Mouse (Mus musculus) heart, embryonic 11.5 days (tissue): ENCODE data around the gene Rnf150. TPM values are rescaled to one million over a fixed set of nuclear protein-coding genes. Genes with fewer than 3 reads are reported as not detected.

Experiments used
- ATAC-seq: fragments of 200-750 bp; cut with Nextera tagmentation; replicated peaks from 2 replicates; pipeline ENCODE4 v1.8.0; 2017; ENCODE audit warnings: moderate library complexity; ENCODE audit not compliant: insufficient number of reproducible peaks, low FRiP score, low TSS enrichment
- H3K27ac ChIP-seq: fragments of 300-500 bp; sonication (generic); 2 replicates; pipeline ENCODE4 v1.5.1; 2014; ENCODE audit warnings: mild to moderate bottlenecking, low read depth, low read length
- H3K27me3 ChIP-seq: fragments of 300-500 bp; sonication (generic); 2 replicates; pipeline ENCODE4 v1.6.1; 2014; ENCODE audit warnings: mild to moderate bottlenecking, low read length, mixed read lengths; ENCODE audit not compliant: control insufficient read depth, insufficient read depth
- H3K36me3 ChIP-seq: fragments of 300-500 bp; sonication (generic); 2 replicates; pipeline ENCODE4 v1.6.1; 2014; ENCODE audit warnings: mild to moderate bottlenecking, low read length, moderate library complexity, mixed read lengths; ENCODE audit not compliant: control insufficient read depth, insufficient read depth
- H3K4me1 ChIP-seq: fragments of 300-500 bp; sonication (generic); 2 replicates; pipeline ENCODE4 v1.6.1; 2014; ENCODE audit warnings: low read length; ENCODE audit not compliant: control insufficient read depth, insufficient read depth
- H3K4me2 ChIP-seq: fragments of 300-500 bp; sonication (generic); 2 replicates; pipeline ENCODE4 v1.6.1; 2014; ENCODE audit warnings: mild to moderate bottlenecking, moderate library complexity
- H3K4me3 ChIP-seq: fragments of 300-500 bp; sonication (generic); 2 replicates; pipeline ENCODE4 v1.5.1; 2014; ENCODE audit warnings: low read depth, low read length
- H3K9ac ChIP-seq: fragments of 300-500 bp; sonication (generic); 2 replicates; pipeline ENCODE4 v1.6.1; 2014; ENCODE audit warnings: mild to moderate bottlenecking, low read depth, low read length, moderate library complexity
- H3K9me3 ChIP-seq: fragments of 300-500 bp; sonication (generic); replicated peaks from 2 replicates; pipeline ENCODE4 v1.6.1; 2016; ENCODE audit warnings: low read length; ENCODE audit not compliant: control insufficient read depth
- WGBS: fragments of 180-500 bp; shearing (Covaris S2); extraction: QIAGEN DNeasy Blood & Tissue Kit; methylation state at CpG from one replicate; pipeline ENCODE4 v1.1.7; 2014; ENCODE audit not compliant: insufficient replicate concordance; 5-methylcytosine and 5-hydroxymethylcytosine counted together
- polyA plus RNA-seq: library from polyadenylated mRNA; unstranded; fragments of >200 nt; fragmentation: Nextera tagmentation; extraction: Ambion mirVana; gene quantifications from 2 replicates; pipeline ENCODE4 v1.2.1, GENCODE M21; 2014

Gene Rnf150
- polyA plus RNA-seq, 1 experiment from 2014 or later, result 1.1 TPM

DNA sequence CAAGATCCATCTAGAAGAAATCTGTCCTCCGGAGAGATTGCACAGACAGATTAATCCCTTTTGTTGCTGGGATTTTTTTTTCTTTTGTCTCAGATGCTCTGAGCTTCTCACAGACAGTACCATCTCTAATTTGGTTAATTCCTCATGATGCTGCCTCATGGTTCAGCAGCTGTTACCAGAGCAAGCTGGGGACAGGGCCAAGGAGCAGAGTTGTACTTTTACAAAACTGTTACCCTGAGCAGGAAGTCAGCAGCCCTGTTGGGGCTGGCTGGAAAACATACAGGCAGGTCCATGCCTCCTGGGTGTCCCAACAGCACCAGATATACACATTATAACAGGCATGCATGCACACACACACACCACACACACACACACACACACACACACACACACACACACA lies 186.5 kb downstream of the Rnf150 start:
- H3K27me3 ChIP-seq, result no peaks in the 10 kb centered on the region
- no peak for ATAC-seq
- H3K27ac ChIP-seq, result no peak overlapping the region
- no peaks in the 10 kb centered on the region for H3K36me3 ChIP-seq
- H3K4me1 ChIP-seq, result peaks cover 6% of the 10 kb centered on the region; the same call in 1 of the 2 replicates
- H3K9ac ChIP-seq, result no peak overlapping the region
- H3K9me3 ChIP-seq, result no peaks in the 10 kb centered on the region
- 74% methylated on average over 1 of the region's 1 CpGs for WGBS
- no peak overlapping the region for H3K4me2 ChIP-seq
- H3K4me3 ChIP-seq, result no peak overlapping the region

DNA sequence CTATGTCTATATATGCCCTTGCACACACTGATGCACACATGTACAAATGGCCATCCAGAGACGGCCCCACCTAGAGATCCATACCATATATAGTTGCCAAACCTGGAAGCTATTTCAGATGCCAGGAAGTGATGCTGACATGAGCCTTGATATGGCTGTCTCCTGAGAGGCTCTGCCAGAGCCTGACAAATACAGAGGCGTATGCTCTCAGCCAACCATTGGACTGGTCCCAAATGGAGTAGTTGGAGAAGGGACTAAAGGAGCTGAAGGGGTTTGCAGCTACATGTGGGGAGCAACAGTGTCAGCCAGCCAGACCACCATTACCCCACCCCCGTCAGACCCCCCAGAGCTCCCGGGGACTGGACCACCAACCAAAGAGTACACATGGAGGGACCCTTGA lies 189.7 kb downstream of the Rnf150 start:
- Histone ChIP-seq H3K36me3 (no peaks in the 10 kb centered on the region), H3K4me3 (no peak overlapping the region), H3K4me1 (peaks cover 6% of the 10 kb centered on the region; the same call in 1 of the 2 replicates), H3K9ac (no peak overlapping the region), H3K4me2 (no peak overlapping the region), H3K9me3 (no peaks in the 10 kb centered on the region), H3K27me3 (no peaks in the 10 kb centered on the region), H3K27ac (no peak overlapping the region)
- no peak for ATAC-seq
- WGBS, result 80% methylated on average over 4 of the region's 4 CpGs

DNA sequence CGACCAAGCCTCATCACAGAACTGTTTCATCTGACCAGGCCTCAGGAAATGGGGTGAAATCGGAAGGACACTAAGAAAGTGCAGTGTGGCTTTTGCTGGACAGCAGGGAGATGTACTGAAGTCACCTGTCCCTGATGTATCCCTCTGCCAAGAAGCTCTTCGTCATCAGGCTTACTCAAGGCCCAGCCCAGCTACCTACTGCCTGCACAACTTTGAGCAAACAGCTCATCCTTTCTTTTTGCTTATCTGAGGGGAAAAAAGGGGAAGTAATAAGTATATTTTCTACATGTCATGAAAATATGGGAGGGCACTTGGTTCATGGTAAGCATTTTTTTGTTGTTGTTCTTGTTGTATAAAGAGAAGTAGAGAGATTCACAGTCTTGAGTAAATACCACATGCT lies 191.6 kb downstream of the Rnf150 start:
- WGBS, result 72% methylated on average over 3 of the region's 3 CpGs

DNA sequence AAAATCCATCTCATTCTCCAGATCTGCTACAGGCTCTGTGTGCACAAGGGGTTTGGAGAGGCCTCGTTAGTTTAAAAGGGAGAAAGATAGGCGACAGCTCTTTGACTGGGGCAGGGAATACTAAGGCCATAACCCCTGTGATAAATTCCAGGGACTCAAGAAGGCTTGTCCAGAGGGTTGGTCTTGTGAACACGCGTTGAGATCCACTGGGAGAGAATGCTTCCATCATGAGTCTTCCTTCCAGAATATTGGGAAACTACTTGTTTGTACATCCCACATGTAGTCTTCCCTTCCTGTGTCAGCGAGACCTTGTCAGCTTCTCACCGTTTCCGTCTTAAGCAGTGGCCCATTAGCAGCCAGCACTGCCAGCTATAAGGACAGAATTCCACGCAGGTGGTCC lies 195.8 kb downstream of the Rnf150 start:
- WGBS, result 64% methylated on average over 8 of the region's 8 CpGs
- Histone ChIP-seq H3K4me3 (no peak overlapping the region), H3K36me3 (no peaks in the 10 kb centered on the region), H3K4me1 (no peaks in the 10 kb centered on the region), H3K27ac (no peak overlapping the region), H3K27me3 (no peaks in the 10 kb centered on the region), H3K9me3 (no peaks in the 10 kb centered on the region), H3K9ac (no peak overlapping the region), H3K4me2 (no peak overlapping the region)
- no peak for ATAC-seq

More for the DNA sequence above, 191.6 kb downstream of the Rnf150 start:
- H3K36me3 ChIP-seq, result no peaks in the 10 kb centered on the region
- no peak overlapping the region for H3K4me3 ChIP-seq
- H3K9me3 ChIP-seq, result no peaks in the 10 kb centered on the region
- H3K27me3 ChIP-seq, result no peaks in the 10 kb centered on the region
- no peak overlapping the region for H3K27ac ChIP-seq
- H3K9ac ChIP-seq, result no peak overlapping the region
- ATAC-seq, result no peak
- no peak overlapping the region for H3K4me2 ChIP-seq
- H3K4me1 ChIP-seq, result no peaks in the 10 kb centered on the region

DNA sequence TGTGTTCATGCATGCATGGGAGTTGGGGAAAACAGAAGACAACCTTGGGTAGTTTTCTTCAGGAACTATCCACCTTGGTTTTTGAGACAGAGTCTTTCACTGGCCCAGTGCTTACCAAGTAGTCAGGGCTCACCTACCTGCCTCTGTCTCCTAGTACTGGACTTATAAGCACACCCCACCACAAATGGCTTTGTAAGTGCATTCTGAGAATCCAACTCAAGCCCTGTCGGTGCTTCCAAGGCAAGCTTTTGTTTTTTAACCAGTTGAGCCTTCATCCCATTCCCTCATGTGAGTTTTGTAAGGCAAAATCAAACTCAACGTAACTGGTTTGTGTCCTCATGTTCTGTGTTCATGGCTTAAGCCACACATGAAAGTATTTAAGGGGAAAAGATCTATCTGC lies 196.9 kb downstream of the Rnf150 start:
- Histone ChIP-seq H3K27ac (no peak overlapping the region), H3K4me2 (no peak overlapping the region), H3K27me3 (no peaks in the 10 kb centered on the region), H3K4me1 (no peaks in the 10 kb centered on the region), H3K4me3 (no peak overlapping the region), H3K9me3 (no peaks in the 10 kb centered on the region), H3K9ac (no peak overlapping the region), H3K36me3 (no peaks in the 10 kb centered on the region)
- no peak for ATAC-seq
- 81% methylated on average over 2 of the region's 2 CpGs for WGBS

DNA sequence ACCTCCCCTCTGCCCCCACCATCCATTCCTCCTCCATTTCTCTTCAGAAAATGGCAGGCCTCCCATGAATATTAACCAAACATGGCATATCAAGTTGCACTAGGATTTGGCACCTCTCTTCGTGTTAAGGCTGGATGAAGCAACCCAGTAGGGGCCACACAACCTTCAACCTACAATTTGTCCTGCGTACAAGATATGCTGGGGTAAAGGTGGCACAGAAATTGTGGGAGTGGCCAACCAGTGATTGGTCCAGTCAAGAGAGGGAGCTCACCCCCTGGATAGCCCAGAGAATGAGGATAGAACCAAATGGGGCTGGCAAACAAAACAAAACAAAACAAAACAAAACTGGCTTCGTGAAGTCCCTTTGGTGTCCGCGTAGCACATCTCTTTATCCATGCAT lies 198.1 kb downstream of the Rnf150 start:
- Histone ChIP-seq H3K4me2 (no peak overlapping the region), H3K4me1 (no peaks in the 10 kb centered on the region), H3K4me3 (no peak overlapping the region), H3K36me3 (no peaks in the 10 kb centered on the region), H3K9ac (no peak overlapping the region), H3K9me3 (no peaks in the 10 kb centered on the region), H3K27me3 (no peaks in the 10 kb centered on the region), H3K27ac (no peak overlapping the region)
- WGBS, result 73% methylated on average over 5 of the region's 5 CpGs
- ATAC-seq, result no peak

DNA sequence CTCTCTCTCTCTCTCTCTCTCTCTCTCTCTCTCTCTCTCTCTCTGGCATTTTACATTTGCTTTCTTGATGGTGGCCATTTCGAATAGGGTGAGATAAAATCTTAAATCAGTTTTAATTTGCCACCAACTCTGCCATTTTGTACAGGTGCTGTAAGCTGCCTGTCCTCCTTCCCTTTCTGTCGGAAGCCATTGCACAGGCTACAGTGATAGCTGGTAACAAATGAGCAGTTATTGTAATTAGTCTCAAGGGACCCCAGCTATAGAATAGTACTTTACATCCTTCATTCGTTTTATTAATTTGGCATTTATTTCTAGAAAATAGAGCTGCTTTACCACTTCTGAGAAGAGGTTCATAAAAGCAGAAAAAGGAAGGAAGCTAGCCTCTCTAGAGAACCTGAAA lies 198.7 kb downstream of the Rnf150 start:
- Histone ChIP-seq H3K9ac (no peak overlapping the region), H3K4me2 (no peak overlapping the region), H3K4me3 (no peak overlapping the region), H3K27ac (no peak overlapping the region), H3K36me3 (no peaks in the 10 kb centered on the region), H3K27me3 (no peaks in the 10 kb centered on the region), H3K4me1 (no peaks in the 10 kb centered on the region), H3K9me3 (no peaks in the 10 kb centered on the region)
- WGBS, result 71% methylated on average over 3 of the region's 3 CpGs
- no peak for ATAC-seq

DNA sequence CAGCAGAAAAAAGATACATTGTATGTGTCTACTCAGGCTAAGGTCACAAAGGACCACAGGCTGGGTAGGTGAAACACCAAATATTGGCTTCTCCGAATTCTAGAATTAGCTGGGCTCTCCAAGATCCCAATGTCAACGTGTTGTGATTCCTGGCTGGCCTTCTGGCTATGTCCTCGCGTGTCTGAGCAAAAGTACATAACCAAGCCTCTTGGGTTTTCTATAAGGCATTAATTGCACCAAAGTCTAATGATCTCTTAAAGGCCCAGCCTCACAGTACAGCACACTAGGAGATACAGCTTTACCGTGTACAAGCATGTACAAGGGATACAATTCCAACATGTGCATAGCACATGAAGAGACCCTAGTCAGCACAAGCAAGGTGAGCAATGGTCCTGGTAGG lies 199.1 kb downstream of the Rnf150 start:
- Histone ChIP-seq H3K9ac (no peak overlapping the region), H3K27me3 (no peaks in the 10 kb centered on the region), H3K9me3 (no peaks in the 10 kb centered on the region), H3K4me3 (no peak overlapping the region), H3K4me1 (no peaks in the 10 kb centered on the region), H3K4me2 (no peak overlapping the region), H3K36me3 (no peaks in the 10 kb centered on the region), H3K27ac (no peak overlapping the region)
- 84% methylated on average over 5 of the region's 5 CpGs for WGBS
- ATAC-seq, result no peak

DNA sequence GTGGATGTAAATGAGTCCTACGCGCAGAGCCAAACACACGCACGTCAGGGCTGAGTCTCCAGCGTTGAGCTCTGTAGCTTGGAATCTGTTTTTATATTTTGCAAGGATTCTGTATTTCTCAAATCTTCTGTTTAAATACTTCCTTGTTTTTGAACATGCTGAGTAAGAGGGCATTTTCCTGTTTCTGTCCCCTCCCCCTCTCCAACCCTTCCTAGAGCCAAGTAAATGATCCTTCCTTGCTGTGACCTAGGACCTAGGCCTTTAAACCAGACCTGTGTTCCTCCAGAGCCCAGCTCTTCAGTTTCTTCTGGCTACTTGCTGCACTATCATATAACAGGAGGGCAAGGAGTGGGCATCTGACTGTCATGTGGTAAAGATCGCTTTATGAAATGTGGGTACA lies 200.9 kb downstream of the Rnf150 start:
- H3K4me1 ChIP-seq, result no peaks in the 10 kb centered on the region
- no peak for ATAC-seq
- no peak overlapping the region for H3K4me2 ChIP-seq
- H3K9me3 ChIP-seq, result no peaks in the 10 kb centered on the region
- H3K4me3 ChIP-seq, result no peak overlapping the region
- H3K27me3 ChIP-seq, result no peaks in the 10 kb centered on the region
- H3K36me3 ChIP-seq, result no peaks in the 10 kb centered on the region
- H3K9ac ChIP-seq, result no peak overlapping the region
- no peak overlapping the region for H3K27ac ChIP-seq
- WGBS, result 89% methylated on average over 6 of the region's 6 CpGs
